Mouse (Mus musculus): ENCODE data around the gene Ccr8. TPM values are rescaled to one million over a fixed set of nuclear protein-coding genes. Genes with fewer than 3 reads are reported as not detected.
"Not testable (repeated sequence)": the region's sequence is repeated elsewhere in the genome, so short reads cannot be mapped to it uniquely, and the experiment has no call there.

The Ccr8 gene
- polyA plus RNA-seq, 1 experiment from 2014 or later = not detected

DNA sequence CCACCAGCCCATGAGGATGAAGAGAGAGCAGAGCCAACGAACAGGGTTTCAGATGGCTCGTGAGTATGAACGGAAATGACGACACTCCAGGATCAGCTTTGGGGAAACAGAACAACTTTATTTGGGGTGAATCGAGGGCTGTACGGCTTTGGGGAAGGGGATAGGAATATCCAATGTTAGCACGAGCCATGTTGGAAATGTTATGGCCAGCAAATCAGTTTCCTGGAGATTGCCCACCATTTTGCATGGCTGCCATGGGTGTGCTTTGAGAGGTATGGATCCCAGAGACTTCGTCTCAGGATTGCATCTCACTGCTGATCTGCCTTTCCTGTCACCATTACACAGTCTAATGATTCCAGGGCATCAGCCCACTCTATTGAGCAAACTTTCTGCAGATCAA lies 7.4 kb downstream of the Ccr8 start:
- Histone ChIP-seq H3K27ac (replicated peaks; ENCODE audit: low read depth, low read length) (no peak overlapping the region), H3K4me3 (replicated peaks; ENCODE audit: low read depth, low read length) (no peak overlapping the region), H3K27me3 (ENCODE audit: control insufficient read depth, insufficient read depth, low read length) (no peaks in the 10 kb centered on the region), H3K9ac (replicated peaks; ENCODE audit: low read length) (no peak overlapping the region), H3K36me3 (ENCODE audit: control insufficient read depth, insufficient read depth, low read length) (no peaks in the 10 kb centered on the region), H3K4me2 (ENCODE audit: low read length) (no peak overlapping the region), H3K9me3 (ENCODE audit: control insufficient read depth, low read length) (no peaks in the 10 kb centered on the region; the same call in 1 of the 2 replicates), H3K4me1 (ENCODE audit: control insufficient read depth, insufficient read depth, low read length) (no peaks in the 10 kb centered on the region)
- DNase-seq = no peak
- WGBS = 84% methylated on average over 8 of the region's 8 CpGs
- no peak for ATAC-seq (ENCODE audit: low FRiP score, low TSS enrichment)

DNA sequence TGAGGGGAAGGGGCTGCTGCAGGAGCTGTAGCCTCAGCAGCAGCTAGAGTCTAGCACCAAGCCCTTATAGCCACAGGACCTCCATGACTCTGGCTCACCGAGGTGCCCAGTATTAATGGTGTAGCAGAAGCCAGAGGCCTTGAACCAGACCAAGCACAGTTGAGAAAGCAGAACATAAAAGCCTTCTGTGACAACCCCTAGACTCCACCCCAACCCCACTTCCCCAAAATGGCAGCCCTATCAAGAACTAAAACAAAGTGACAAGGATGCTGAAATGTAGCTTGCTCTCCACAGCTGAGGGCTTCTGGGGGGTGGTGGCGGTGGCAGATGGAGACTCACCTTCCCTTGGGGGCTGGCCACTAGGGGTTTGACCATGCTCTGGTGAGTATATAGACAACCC lies 9.3 kb downstream of the Ccr8 start:
- no peak for DNase-seq
- H3K36me3 ChIP-seq (ENCODE audit: control insufficient read depth, insufficient read depth, low read length) = no peaks in the 10 kb centered on the region
- no peak for ATAC-seq (ENCODE audit: low FRiP score, low TSS enrichment)
- WGBS = 89% methylated on average over 2 of the region's 2 CpGs
- no peaks in the 10 kb centered on the region; the same call in 1 of the 2 replicates for H3K9me3 ChIP-seq (ENCODE audit: control insufficient read depth, low read length)
- H3K27ac ChIP-seq (replicated peaks; ENCODE audit: low read depth, low read length) = no peak overlapping the region
- no peak overlapping the region for H3K4me3 ChIP-seq (replicated peaks; ENCODE audit: low read depth, low read length)
- H3K4me1 ChIP-seq (ENCODE audit: control insufficient read depth, insufficient read depth, low read length) = no peaks in the 10 kb centered on the region
- no peak overlapping the region for H3K4me2 ChIP-seq (ENCODE audit: low read length)
- no peaks in the 10 kb centered on the region for H3K27me3 ChIP-seq (ENCODE audit: control insufficient read depth, insufficient read depth, low read length)
- no peak overlapping the region for H3K9ac ChIP-seq (replicated peaks; ENCODE audit: low read length)

DNA sequence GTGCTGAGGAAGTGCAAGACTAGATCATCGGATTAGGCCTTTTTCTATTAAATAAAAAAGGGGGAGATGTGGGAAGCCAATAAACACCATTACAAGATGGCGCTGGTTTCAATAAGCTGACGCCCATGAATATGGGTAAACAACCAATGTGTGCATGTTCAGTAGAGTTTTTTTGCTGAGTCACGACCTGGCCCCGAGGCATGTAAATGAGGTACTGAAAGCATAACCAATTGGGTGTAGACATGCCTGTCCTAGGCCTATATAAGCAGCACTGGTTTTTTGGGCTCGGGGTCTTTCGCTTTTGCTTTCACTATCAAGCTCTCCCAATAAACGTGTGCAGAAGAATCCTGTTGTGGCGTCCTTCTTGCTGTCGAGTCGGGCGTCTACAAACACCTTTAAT lies 17.0 kb downstream of the Ccr8 start:
- H3K9ac ChIP-seq (replicated peaks; ENCODE audit: low read length); H3K4me2 ChIP-seq (ENCODE audit: low read length); H3K36me3 ChIP-seq (ENCODE audit: control insufficient read depth, insufficient read depth, low read length); ATAC-seq (ENCODE audit: low FRiP score, low TSS enrichment); H3K4me3 ChIP-seq (replicated peaks; ENCODE audit: low read depth, low read length); H3K9me3 ChIP-seq (ENCODE audit: control insufficient read depth, low read length); H3K4me1 ChIP-seq (ENCODE audit: control insufficient read depth, insufficient read depth, low read length); H3K27me3 ChIP-seq (ENCODE audit: control insufficient read depth, insufficient read depth, low read length); H3K27ac ChIP-seq (replicated peaks; ENCODE audit: low read depth, low read length); DNase-seq: not testable (repeated sequence)
- 95% methylated on average over 12 of the region's 12 CpGs for WGBS

DNA sequence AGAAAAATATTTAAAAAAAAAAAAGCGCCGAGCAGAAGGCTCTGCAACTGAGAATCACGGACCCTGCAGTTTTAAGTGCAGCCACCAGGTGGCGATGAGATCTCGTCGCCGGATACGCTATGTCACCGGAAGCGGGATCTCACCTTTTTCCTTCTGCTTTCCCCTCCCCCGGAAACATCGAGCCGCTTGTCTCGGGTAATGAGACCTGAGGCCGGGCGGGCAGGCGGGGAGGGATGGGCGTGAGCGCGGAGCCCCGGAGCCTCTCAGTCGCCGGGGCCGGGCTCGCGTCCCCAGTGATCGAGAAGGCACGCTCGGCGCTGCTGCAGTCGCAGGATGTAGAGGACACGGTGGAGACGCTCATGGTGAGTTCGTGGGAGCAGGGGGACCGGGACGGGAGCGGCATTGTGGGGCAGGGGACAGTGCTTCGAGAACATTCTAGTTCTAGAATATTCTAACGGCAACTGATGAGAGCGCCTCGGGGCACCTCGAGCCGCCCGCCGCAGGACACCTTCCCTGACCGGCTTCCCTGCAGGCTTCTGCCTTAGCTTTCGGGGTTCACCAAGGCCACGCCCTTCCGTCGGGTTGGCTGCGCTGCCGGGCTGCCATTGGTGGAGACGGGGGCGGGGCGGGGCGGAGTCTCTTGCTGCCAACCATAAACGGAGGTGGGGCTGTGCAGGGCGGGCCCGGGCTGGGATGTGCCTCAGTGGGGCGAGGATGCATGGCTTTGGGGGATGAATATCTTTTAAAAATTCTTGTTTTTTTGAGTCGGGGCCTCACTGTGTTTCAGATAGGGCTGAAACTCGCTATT lies 18.5 kb downstream of the Ccr8 start, which contains the start of gene Slc25a38:
Gene Slc25a38, plus strand, starts transcription at position 164 of the 808 bp plus-strand sequence.
- H3K4me3 ChIP-seq (replicated peaks; ENCODE audit: low read depth, low read length) = peak within 1 kb of the TSS; percentile 85
- under 1% methylated on average over 62 of the region's 62 CpGs for WGBS
- ATAC-seq (ENCODE audit: low FRiP score, low TSS enrichment) (peak; percentile 99), DNase-seq (peak; percentile 96)
- peak within 1 kb of the TSS; percentile 81 for H3K9ac ChIP-seq (replicated peaks; ENCODE audit: low read length)
- H3K4me1 ChIP-seq (ENCODE audit: control insufficient read depth, insufficient read depth, low read length) = peaks cover 7% of the 10 kb centered on the region
- peak within 1 kb of the TSS; percentile 94 for H3K27ac ChIP-seq (replicated peaks; ENCODE audit: low read depth, low read length)
- peak within 1 kb of the TSS; percentile 68 for H3K4me2 ChIP-seq (ENCODE audit: low read length)
- no peaks in the 10 kb centered on the region for H3K27me3 ChIP-seq (ENCODE audit: control insufficient read depth, insufficient read depth, low read length)
- no peaks in the 10 kb centered on the region for H3K9me3 ChIP-seq (ENCODE audit: control insufficient read depth, low read length)
- H3K36me3 ChIP-seq (ENCODE audit: control insufficient read depth, insufficient read depth, low read length) = no peaks in the 10 kb centered on the region

DNA sequence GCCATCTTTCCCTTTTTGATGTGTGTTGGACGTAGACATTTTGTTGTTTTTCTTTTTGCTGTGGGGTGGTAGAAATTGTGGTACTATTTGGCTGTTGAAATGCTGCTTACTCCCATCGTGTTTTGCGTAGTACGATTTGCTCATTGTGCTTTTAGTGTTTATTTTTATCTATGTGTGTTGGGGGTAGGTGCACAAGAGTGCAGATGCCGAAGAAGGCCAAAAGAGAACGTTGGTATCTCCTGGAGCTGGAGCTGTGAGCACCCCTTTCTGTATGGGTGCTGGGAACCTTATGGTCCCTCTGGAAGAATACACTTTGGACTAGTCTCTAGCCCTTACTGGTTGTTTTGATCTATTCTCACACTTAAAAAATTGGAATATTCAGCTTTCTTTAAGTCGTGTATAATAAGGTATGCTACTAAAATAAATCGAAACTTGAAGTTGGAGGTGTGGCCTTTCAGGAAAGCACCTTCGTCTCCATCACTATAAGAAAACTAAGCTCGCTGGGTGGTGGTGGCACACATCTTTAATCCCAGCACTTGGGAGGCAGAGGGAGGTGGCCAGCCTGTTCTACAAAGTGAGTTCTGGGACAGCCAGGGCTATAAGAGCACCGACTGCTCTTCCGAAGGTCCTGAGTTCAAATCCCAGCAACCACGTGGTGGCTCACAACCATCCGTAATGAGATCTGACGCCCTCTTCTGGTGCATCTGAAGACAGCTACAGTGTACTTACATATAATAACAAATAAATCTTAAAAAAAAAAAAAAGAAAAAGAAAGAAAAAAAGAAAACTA lies 19.4 kb downstream of the Ccr8 start:
- H3K36me3 ChIP-seq (ENCODE audit: control insufficient read depth, insufficient read depth, low read length) = 0 out of 2 replicates have a peak, but pooled peaks cover under 1% of the 10 kb centered on the region
- 83% methylated on average over 15 of the region's 15 CpGs for WGBS
- peak overlapping the region; percentile 85 for H3K4me3 ChIP-seq (replicated peaks; ENCODE audit: low read depth, low read length)
- ATAC-seq (ENCODE audit: low FRiP score, low TSS enrichment) (no peak), DNase-seq (no peak)
- peaks cover 7% of the 10 kb centered on the region for H3K4me1 ChIP-seq (ENCODE audit: control insufficient read depth, insufficient read depth, low read length)
- H3K4me2 ChIP-seq (ENCODE audit: low read length) = peak overlapping the region; percentile 68
- no peaks in the 10 kb centered on the region for H3K9me3 ChIP-seq (ENCODE audit: control insufficient read depth, low read length)
- H3K9ac ChIP-seq (replicated peaks; ENCODE audit: low read length) = 0 out of 2 replicates have a peak overlapping the region, but pooled peaks have one; percentile 31
- H3K27me3 ChIP-seq (ENCODE audit: control insufficient read depth, insufficient read depth, low read length) = no peaks in the 10 kb centered on the region
- H3K27ac ChIP-seq (replicated peaks; ENCODE audit: low read depth, low read length) = peak overlapping the region; percentile 94

DNA sequence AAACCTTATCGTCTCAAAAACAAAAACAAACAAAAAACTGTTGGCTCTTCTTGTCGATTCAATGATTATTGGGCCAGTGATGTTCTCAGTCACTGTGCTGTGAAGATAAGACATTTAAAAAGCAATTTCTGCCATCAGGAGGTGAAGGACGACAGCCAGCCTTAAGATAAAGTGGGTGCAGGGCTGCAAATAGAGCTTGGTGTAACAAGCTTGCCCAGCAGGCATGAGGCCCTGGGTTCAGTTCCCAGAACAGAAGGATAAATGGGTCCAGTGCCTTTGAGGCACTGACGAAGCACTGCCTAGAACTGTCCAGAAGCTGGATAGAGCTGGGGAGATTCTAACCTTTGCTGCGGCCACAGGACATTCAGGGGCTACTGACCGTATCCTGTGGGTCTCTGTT lies 20.6 kb downstream of the Ccr8 start:
- ATAC-seq (ENCODE audit: low FRiP score, low TSS enrichment) = no peak
- H3K4me1 ChIP-seq (ENCODE audit: control insufficient read depth, insufficient read depth, low read length) = peaks cover 7% of the 10 kb centered on the region
- H3K36me3 ChIP-seq (ENCODE audit: control insufficient read depth, insufficient read depth, low read length) = peaks cover 12% of the 10 kb centered on the region
- no peak overlapping the region for H3K27ac ChIP-seq (replicated peaks; ENCODE audit: low read depth, low read length)
- no peak overlapping the region for H3K4me2 ChIP-seq (ENCODE audit: low read length)
- no peaks in the 10 kb centered on the region for H3K27me3 ChIP-seq (ENCODE audit: control insufficient read depth, insufficient read depth, low read length)
- DNase-seq = no peak
- no peaks in the 10 kb centered on the region for H3K9me3 ChIP-seq (ENCODE audit: control insufficient read depth, low read length)
- no peak overlapping the region for H3K4me3 ChIP-seq (replicated peaks; ENCODE audit: low read depth, low read length)
- H3K9ac ChIP-seq (replicated peaks; ENCODE audit: low read length) = no peak overlapping the region
- 94% methylated on average over 6 of the region's 6 CpGs for WGBS

- whole genome bisulfite sequencing = 89% methylated on average over 7 of the region's 7 CpGs
- Histone ChIP-seq H3K9ac (replicated peaks; ENCODE audit: low read length) (no peak overlapping the region), H3K4me2 (ENCODE audit: low read length) (no peak overlapping the region), H3K36me3 (ENCODE audit: control insufficient read depth, insufficient read depth, low read length) (peaks cover 22% of the 10 kb centered on the region), H3K9me3 (ENCODE audit: control insufficient read depth, low read length) (no peaks in the 10 kb centered on the region), H3K27ac (replicated peaks; ENCODE audit: low read depth, low read length) (no peak overlapping the region), H3K4me1 (ENCODE audit: control insufficient read depth, insufficient read depth, low read length) (peaks cover 7% of the 10 kb centered on the region), H3K27me3 (ENCODE audit: control insufficient read depth, insufficient read depth, low read length) (no peaks in the 10 kb centered on the region), H3K4me3 (replicated peaks; ENCODE audit: low read depth, low read length) (no peak overlapping the region)
- DNase-seq = no peak
- ATAC-seq (ENCODE audit: low FRiP score, low TSS enrichment) = no peak
These were observed 21.5 kb downstream of the Ccr8 start for GRCm38 (mm10) chr9:120113456-120113855.

DNA sequence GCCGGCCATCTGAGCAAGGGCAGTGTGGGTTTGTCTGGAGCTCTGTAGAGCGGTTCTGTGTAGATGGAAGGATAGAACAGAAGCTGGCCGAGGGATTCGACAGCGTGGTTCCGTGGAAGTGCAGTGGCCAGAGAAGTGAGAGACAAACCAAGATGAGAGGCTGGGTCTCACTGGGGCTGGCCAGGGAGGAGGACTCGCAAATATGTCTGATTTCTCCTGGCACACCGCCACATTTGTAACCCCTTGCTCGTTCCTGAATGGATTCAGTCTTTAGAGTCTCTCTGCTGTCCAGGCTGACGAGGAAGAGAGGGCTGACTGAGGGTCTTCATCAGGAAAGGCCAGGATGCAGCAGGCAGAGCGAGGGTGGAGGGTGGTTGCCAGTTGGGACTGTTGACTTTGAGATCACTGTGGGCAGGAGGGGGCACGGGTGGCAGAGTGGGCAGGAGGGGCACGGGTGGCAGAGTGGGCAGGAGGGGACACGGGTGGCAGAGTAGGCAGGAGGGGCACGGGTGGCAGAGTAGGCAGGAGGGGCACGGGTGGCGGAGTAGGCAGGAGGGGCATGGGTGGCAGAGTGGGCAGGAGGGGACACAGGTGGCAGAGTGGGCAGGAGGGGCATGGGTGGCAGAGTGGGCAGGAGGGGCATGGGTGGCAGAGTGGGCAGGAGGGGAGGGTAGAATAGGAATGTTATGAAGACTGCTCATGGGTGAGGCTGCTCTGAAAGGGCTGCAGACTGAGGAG lies 22.3 kb downstream of the Ccr8 start:
- Histone ChIP-seq H3K27ac (replicated peaks; ENCODE audit: low read depth, low read length) (no peak overlapping the region), H3K4me3 (replicated peaks; ENCODE audit: low read depth, low read length) (no peak overlapping the region), H3K4me1 (ENCODE audit: control insufficient read depth, insufficient read depth, low read length) (peaks cover 7% of the 10 kb centered on the region), H3K27me3 (ENCODE audit: control insufficient read depth, insufficient read depth, low read length) (no peaks in the 10 kb centered on the region), H3K9ac (replicated peaks; ENCODE audit: low read length) (no peak overlapping the region), H3K9me3 (ENCODE audit: control insufficient read depth, low read length) (no peaks in the 10 kb centered on the region), H3K4me2 (ENCODE audit: low read length) (no peak overlapping the region), H3K36me3 (ENCODE audit: control insufficient read depth, insufficient read depth, low read length) (peaks cover 29% of the 10 kb centered on the region)
- WGBS = 89% methylated on average over 17 of the region's 17 CpGs
- DNase-seq (no peak), ATAC-seq (ENCODE audit: low FRiP score, low TSS enrichment) (no peak)

Data from midbrain, embryonic 14.5 days (tissue).